Mouse (Mus musculus): ENCODE results near the gene Gm12888.
"Not testable (repeated sequence)": the region's sequence is repeated elsewhere in the genome, so short reads cannot be mapped to it uniquely, and the experiment has no call there.

Gm12888 gene

DNA sequence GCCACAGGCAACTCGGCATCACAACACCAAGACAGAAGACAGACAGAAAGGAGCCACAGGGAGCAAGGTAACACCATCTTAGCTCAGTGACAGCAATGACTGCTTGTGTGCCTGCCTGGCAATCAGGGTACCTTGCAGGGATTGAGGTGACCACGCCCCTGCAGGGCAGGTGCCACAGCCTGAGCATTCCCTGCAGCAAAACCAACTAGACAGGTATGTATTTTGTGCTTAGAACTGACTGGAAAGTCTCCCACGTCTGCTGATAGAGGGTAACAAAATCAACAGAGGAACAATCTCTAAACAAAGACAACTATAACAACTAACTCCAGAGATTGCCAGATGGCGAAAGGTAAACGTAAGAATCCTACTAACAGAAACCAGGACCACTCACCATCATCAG is at the start of gene Gm12888:
Gm12888 (minus strand) TSS at position 101 of the 400 bp plus-strand sequence.
- not testable (repeated sequence) for DNase-seq (ENCODE audit: low read depth, low spot score)

Measured in A20 (cell line).